Mouse (Mus musculus) embryo, embryonic 10.5 days (tissue): ENCODE measurements around the gene Pard3.

ENCODE experiments used
- DNase-seq: peaks from one replicate; pipeline ENCODE4 v3.0.0-alpha.2; 2015; ENCODE audit warnings: low spot score

The Pard3 gene

DNA sequence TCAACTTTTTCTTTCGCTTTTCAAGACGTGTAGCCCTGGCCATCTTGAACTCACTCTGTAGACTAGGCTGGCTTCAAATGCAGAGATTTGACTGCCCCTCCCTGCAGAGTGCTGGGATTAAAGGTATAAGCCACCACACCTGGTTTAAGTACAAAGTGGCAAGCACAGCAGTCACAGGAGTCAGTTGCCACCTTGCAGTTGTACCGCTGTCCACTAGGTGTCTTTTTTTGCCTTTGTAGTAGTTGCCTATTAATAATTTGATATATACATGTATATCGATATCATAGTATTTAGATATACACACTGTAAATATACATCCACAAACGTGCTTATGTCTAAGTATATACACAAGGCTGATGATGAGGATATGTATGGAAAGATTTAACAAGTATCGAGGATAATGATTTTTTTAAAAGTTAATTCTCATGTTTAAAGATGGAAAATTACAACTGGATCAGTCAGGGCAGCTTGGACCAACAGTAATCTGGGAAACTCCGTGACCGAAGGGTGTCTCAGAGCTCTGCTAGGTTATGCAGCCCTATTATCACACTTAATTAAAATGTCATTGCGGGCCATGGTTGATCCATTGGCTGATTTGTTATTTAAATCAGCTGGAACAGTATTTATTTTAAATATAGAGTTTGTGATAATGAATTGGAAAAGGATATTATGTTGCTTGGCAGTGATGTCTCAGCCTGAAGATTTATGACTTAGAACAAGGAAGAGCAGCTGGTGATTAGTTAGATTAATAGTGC is 220.9 kb downstream of the Pard3 start:
- DNase-seq = no peak

DNA sequence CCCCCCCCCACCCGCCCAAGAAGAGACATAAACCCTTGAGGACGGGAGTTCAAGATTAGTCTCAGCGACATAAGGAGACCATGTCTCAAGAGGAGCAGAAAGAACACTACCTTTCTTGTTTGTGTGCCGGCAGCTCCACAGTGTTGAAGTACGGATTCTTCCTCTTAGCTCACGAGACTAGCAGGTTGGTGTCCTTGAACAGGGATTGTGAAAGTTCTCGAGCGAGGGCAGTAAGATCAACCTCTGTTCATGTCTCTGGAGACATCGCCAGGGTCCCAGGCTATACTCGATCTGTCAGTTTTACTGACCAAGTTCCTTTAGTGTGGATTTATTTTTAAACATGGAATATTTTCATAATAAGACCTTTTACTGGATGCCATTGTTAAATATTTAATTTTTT is 224.1 kb downstream of the Pard3 start:
- DNase-seq = no peak

- no peak for DNase-seq
Observed at GRCm38 (mm10) chr8:127292307-127292706, 228.6 kb downstream of the Pard3 start.

DNA sequence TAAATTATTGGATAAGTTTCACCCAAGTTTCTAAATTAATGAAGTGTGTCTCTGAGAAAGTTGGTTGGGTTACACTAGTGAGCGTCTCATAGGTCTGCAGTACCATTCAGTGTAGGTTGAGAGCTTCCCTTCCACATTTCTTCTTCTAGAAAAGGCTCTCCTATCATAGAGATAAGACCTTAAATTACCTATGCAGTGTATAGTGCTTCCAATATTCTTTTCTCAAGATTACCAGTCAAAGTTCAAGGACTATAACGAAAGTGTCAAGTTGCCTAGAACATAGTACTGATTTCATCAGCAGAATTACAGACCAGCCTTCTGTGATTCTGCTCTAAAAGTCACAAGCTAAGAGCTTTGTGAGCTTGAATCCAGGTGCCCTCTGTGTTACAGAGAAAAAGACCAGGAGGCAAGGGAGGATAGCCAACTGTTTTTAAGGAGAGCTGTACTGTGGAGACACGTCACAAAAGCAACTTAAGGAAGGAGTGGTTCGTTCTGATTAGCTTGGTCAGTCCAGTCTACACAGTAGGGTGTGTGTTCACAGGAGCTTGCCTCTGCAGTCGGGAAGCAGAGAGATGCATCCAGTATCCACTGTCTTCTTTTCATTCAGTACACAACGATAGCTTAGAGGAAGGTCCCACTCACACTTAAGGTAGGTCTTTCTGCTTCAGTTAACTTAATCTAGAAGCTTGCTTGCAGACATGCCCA is 229.5 kb downstream of the Pard3 start:
- no peak for DNase-seq

- DNase-seq = no peak
Observed at GRCm38 (mm10) chr8:127294061-127294460, 230.4 kb downstream of the Pard3 start.

DNA sequence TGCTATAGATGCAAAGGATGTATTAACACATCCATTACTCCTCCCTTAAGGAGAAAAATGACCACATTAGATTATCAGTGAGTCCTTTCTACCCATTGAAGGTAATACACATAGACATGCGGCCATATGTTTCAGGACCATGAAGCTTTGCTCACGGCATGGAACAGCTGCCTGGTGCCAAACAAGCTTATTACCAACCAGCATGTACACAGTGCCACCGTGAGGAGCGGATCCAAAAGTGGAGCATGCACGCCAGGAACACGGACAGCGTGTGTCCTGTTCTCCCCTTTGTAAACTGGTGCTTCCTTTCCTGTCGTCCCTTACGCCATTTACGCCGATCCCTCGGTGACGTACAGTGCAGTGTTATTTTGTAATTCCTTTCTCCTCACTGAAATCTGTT is 232.2 kb downstream of the Pard3 start:
- DNase-seq = no peak

DNA sequence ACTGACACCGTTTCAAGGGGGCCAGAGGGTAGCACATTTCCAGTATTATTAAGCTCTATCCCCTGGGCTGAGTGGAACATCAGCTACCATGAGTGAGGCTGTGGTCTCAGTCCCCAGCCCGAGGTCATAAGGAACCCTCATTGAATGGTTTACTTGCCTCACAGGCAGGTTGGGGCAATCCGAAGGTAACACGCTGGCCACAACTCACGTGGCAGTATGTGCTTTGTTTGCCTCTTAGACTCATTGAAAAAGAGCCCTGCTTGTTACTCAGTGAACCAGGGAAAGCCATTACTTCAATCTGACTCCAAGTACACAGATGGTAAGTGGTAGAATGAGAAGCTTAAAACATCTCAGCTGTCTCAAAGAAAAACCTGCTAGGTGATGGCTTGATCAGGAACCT is 236.8 kb downstream of the Pard3 start:
- no peak for DNase-seq

DNA sequence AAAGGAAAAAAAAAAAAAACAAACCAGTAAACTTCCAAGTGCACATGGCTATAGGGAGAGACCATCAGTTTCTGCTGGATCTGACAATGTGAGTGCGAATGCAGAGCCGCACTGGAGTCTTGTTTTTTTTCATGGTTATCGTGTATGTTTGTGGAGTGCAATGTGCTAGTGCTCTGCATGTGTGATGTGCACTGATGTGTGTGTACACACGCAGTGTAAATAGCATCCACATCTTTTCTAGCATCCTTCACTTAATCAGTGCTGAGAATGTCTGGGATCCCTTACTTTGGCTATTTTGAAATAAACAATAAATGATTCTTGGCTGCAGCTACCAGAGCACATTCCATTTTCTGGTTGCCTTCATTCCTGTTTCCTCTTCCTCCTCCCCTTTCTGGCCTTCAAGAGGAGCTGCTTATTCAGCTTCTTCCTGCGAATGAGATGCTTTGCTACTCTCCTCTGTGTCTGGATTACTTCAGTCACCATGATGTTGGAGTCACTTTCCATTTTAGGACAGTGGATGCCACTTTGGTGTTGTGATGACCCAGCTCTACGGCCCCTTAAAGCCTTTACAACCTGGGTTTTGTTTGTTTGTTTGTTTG is 239.3 kb downstream of the Pard3 start:
- DNase-seq = no peak

DNA sequence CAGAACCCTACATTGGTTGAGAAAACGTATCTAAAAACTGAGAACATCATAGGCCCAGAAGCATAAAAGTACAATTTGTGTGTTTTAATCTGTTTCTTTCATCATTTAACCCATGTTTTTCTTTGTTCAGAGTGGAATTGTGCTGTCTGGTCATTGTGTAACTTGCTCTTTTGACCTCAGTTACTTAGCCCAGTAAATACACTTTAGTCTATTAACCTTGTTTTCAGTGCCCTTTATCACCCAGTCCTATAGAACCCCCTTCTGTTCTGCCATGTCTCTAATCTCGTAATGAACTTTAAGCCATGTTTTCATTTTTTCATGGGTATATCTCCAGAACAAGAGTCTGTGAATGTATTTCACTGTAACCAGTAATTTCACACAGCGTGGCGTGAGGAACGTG is 243.3 kb downstream of the Pard3 start:
- no peak for DNase-seq

DNA sequence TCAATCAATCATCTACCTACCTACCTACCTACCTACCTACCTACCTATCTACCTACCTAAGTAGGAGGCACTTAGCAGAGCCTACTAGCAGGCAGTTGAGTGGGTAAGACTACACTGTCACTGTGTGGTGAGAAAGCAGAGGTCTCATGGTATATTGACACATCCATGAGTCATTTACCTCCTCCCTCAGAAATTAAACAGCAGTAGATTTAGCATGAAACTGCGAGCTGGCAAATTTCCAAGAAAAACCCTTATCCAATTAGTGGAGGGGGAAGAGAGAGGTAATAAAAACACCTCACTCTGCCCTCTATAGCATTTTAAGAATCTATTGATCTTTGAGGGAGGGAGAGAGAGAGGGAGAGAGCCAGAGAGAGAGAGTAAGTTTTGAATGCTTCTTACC is 245.7 kb downstream of the Pard3 start:
- no peak for DNase-seq

DNA sequence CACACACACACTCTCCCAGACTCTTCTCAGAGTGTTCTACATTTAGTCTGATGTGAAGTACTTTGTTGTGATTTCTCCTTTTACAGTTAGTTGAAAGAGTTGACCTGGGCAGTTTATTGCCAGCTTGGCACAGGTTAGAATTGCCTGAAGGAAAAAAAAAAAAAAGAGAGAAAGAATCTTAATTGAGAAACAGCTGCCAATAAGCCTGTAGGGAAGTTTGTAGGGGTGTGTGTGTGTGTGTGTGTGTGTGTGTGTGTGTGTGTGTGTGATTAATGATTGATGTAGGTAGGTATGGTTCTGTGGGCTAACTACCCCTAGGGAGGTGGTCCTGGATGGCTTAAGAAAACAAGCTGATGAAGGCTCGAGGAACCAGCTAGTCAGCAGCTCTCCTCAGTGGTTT is 252.1 kb downstream of the Pard3 start:
- no peak for DNase-seq

GRCm38 (mm10) chr8:127317914-127318313 is 254.2 kb downstream of the Pard3 start:
- DNase-seq = no peak

GRCm38 (mm10) chr8:127318377-127319159 is 254.9 kb downstream of the Pard3 start:
- DNase-seq = no peak

GRCm38 (mm10) chr8:127320930-127321329 is 257.2 kb downstream of the Pard3 start:
- DNase-seq = no peak

- DNase-seq = no peak
Observed at GRCm38 (mm10) chr8:127323583-127324360, 260.1 kb downstream of the Pard3 start.

- peak; percentile 14 for DNase-seq
Observed at GRCm38 (mm10) chr8:127324836-127325570, 261.3 kb downstream of the Pard3 start.

GRCm38 (mm10) chr8:127325749-127326148 is 262.1 kb downstream of the Pard3 start:
- DNase-seq = no peak

GRCm38 (mm10) chr8:127330258-127331187 is 266.8 kb downstream of the Pard3 start:
- peak; percentile 18 for DNase-seq

GRCm38 (mm10) chr8:127331751-127332150 is 268.1 kb downstream of the Pard3 start:
- DNase-seq = peak; percentile 75

- no peak for DNase-seq
Observed at GRCm38 (mm10) chr8:127335216-127335615, 271.5 kb downstream of the Pard3 start.
